Mouse (Mus musculus) kidney, adult 2 months (tissue): ENCODE measurements around the gene Fam83e. TPM values are rescaled to one million over a fixed set of nuclear protein-coding genes. Genes with fewer than 3 reads are reported as not detected.

ENCODE experiments used
- DNase-seq: peaks from one replicate; pipeline ENCODE4 v3.0.0; 2021
- H3K27ac ChIP-seq: fragments of 200-500 bp; 2 replicates; pipeline ENCODE4 v1.5.1; 2012; ENCODE audit warnings: low read depth, low read length, control low read depth, inconsistent platforms; ENCODE audit not compliant: insufficient read depth
- H3K27me3 ChIP-seq: fragments of 200-500 bp; replicated peaks from 2 replicates; pipeline ENCODE4 v1.6.1; 2012; ENCODE audit warnings: mild to moderate bottlenecking, moderate library complexity, low read length, inconsistent platforms; ENCODE audit not compliant: control insufficient read depth, insufficient read depth
- H3K36me3 ChIP-seq: fragments of 200-500 bp; 2 replicates; pipeline ENCODE4 v1.6.1; 2012; ENCODE audit warnings: mild to moderate bottlenecking, moderate library complexity, low read length, inconsistent platforms; ENCODE audit not compliant: control insufficient read depth, insufficient read depth
- H3K4me1 ChIP-seq: fragments of 200-500 bp; 2 replicates; pipeline ENCODE4 v1.6.1; 2011; ENCODE audit warnings: low read length; ENCODE audit not compliant: control insufficient read depth, insufficient read depth
- H3K4me3 ChIP-seq: fragments of 200-500 bp; 2 replicates; pipeline ENCODE4 v1.5.1; 2011; ENCODE audit warnings: mild to moderate bottlenecking, low read depth, low read length, control low read depth; ENCODE audit not compliant: insufficient read depth
- CTCF ChIP-seq: fragments of 200-500 bp; conservative IDR thresholded peaks from 2 replicates; pipeline ENCODE4 v1.5.1; 2011; ENCODE audit warnings: low read depth, mild to moderate bottlenecking, control low read depth, low read length, moderate library complexity, mixed read lengths; ENCODE audit not compliant: insufficient read depth, insufficient read length
- POLR2A ChIP-seq: fragments of 200-500 bp; IDR thresholded peaks from one replicate; pipeline ENCODE4 v1.6.1; 2011; ENCODE audit warnings: low read depth, low read length, control low read depth
- WGBS: fragments of 180-500 bp; shearing (Covaris S2); methylation state at CpG from one replicate; pipeline ENCODE4 v1.1.7; 2018; 5-methylcytosine and 5-hydroxymethylcytosine counted together
- polyA plus RNA-seq: library from polyadenylated mRNA; depleted of rRNA; stranded (reverse); fragments of >200 nt; gene quantifications from 2 replicates; pipeline ENCODE4 v1.2.3, GENCODE M21; 2012

Gene Fam83e
- polyA plus RNA-seq, 1 experiment: 0.19 TPM

- Histone ChIP-seq H3K4me1 (no peaks in the 10 kb centered on the region), H3K27ac (no peak within 1 kb of the TSS), H3K36me3 (no peaks in the 10 kb centered on the region), H3K27me3 (no peaks in the 10 kb centered on the region), H3K4me3 (no peak within 1 kb of the TSS)
- no peak for DNase-seq
- TF ChIP-seq CTCF (no peak), POLR2A (no peak)
- WGBS: 86% methylated on average over 11 of the region's 11 CpGs
Observed at GRCm38 (mm10) chr7:45725713-45726112, 4.7 kb downstream of the Fam83e start, which contains the start of gene Spaca4. Gene Spaca4 (minus strand): TSS chr7:45725813.

DNA sequence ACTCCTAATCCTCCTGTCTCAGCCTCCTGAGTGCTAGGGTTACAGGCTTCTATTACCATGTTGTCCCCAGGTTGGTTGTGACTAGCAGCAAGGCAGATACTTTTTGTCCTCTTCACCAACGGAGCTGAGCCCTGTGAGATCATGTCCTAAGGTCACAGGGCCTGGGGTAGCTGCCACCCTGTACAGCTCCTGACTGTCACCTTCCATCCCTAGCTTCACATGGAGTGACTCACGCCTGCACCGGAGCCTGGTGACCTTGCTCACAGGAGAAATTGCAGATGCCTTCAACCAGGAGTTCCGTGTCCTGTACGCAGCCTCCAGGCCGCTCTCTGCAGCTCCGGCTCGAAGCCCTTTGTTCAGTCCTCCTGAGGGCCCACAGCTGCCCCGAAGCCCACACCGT is 5.4 kb downstream of the Fam83e start:
- TF ChIP-seq CTCF (no peak), POLR2A (no peak)
- Histone ChIP-seq H3K4me3 (no peak overlapping the region), H3K4me1 (no peaks in the 10 kb centered on the region), H3K36me3 (no peaks in the 10 kb centered on the region), H3K27me3 (no peaks in the 10 kb centered on the region), H3K27ac (no peak overlapping the region)
- DNase-seq: no peak
- 91% methylated on average over 10 of the region's 10 CpGs for WGBS

- TF ChIP-seq CTCF: no peak
- DNase-seq: no peak
- no peaks in the 10 kb centered on the region for H3K36me3 ChIP-seq
- H3K27ac ChIP-seq: no peak overlapping the region
- no peaks in the 10 kb centered on the region for H3K27me3 ChIP-seq
- WGBS: 65% methylated on average over 3 of the region's 3 CpGs
- no peak overlapping the region for H3K4me3 ChIP-seq
- no peaks in the 10 kb centered on the region for H3K4me1 ChIP-seq
Observed at GRCm38 (mm10) chr7:45727625-45728024, 6.6 kb downstream of the Fam83e start.

GRCm38 (mm10) chr7:45730727-45731431 is 9.9 kb downstream of the Fam83e start:
- TF ChIP-seq CTCF: peak; percentile 39
- no peak for TF ChIP-seq POLR2A
- H3K36me3 ChIP-seq: no peaks in the 10 kb centered on the region
- no peaks in the 10 kb centered on the region for H3K4me1 ChIP-seq
- H3K27ac ChIP-seq: no peak overlapping the region
- DNase-seq: peak; percentile 61
- WGBS: 27% methylated on average over 16 of the region's 16 CpGs
- no peak overlapping the region for H3K4me3 ChIP-seq
- H3K27me3 ChIP-seq: no peaks in the 10 kb centered on the region

DNA sequence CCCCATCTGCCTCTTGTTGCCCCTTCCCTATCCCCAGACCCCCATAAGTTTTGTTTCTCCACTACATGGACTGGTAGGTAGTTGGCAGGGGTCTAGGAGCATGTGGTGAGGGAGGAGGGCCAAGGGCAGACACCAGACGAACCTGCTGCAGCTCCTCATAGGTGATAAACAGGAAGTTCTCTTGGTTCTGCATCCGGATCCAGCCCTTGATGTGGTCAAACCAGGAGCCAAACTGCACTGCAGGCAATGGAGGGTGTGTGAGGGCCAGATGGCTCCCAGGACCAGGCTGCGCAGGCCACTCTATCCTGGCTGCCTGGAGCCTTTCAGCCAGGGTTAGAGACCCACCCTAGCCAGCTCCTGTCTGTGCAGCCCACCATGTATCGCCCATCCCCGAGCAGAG is 12.5 kb downstream of the Fam83e start:
- H3K27ac ChIP-seq: no peak overlapping the region
- TF ChIP-seq CTCF: no peak
- no peak for TF ChIP-seq POLR2A
- H3K27me3 ChIP-seq: no peaks in the 10 kb centered on the region

DNA sequence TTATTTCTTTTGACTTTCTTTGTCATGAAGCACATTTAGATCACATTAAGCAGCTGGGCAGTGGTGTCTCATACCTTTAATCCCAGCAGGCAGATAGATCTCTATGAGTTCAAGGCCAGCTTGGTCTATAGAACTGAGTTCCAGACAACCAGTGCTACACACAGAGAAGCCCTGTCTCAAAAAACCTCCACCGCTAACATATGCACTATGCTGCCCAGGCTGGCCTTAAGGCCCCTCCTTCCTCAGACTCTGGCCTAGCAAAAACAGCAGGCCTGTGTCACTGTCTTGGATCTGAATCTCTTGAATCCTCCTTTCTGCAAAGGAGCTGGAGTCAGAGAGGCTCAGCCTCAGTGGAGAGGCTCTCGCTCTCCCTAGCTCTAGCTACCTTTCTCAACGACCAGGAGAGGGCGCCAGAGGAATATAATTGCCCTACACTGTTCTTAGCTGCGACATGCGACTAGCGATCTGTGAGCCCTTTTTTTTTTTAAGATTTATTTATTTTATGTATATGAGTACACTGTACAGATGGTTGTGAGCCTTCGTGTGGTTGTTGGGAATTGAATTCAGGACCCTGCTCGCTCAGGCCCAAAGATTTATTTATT is 18.3 kb downstream of the Fam83e start:
- H3K4me3 ChIP-seq: no peak overlapping the region
- no peaks in the 10 kb centered on the region for H3K27me3 ChIP-seq
- no peak for TF ChIP-seq POLR2A
- TF ChIP-seq CTCF: peak; percentile 87
- peak; percentile 90 for DNase-seq
- 7% methylated on average over 9 of the region's 9 CpGs for WGBS
- no peaks in the 10 kb centered on the region for H3K36me3 ChIP-seq
- H3K27ac ChIP-seq: no peak overlapping the region
- H3K4me1 ChIP-seq: no peaks in the 10 kb centered on the region

More for the DNA sequence above, 12.5 kb downstream of the Fam83e start:
- H3K36me3 ChIP-seq: no peaks in the 10 kb centered on the region
- H3K4me1 ChIP-seq: no peaks in the 10 kb centered on the region
- H3K4me3 ChIP-seq: no peak overlapping the region
- WGBS: 83% methylated on average over 5 of the region's 5 CpGs
- no peak for DNase-seq

DNA sequence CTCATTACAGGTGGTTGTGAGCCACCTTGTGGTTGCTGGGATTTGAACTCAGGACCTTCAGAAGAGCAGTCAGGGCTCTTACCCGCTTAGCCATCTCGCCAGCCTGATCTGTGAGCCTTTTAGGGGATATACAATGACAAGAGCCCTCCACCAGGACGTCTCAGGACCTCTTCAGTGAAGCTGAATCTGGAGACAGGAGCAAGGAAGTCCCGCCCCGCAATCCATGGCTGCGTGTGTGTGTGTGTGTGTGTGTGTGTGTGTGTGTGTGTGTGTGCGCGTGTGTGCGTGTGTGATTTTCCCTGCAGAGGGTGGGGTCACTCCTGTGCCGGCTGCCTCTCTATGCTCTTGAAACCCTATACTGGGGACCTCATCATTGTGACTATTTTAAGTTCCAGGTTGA is 18.8 kb downstream of the Fam83e start:
- no peak overlapping the region for H3K27ac ChIP-seq
- WGBS: 51% methylated on average over 10 of the region's 10 CpGs
- H3K4me1 ChIP-seq: no peaks in the 10 kb centered on the region
- no peaks in the 10 kb centered on the region for H3K27me3 ChIP-seq
- DNase-seq: no peak
- no peak overlapping the region for H3K4me3 ChIP-seq
- H3K36me3 ChIP-seq: no peaks in the 10 kb centered on the region
- no peak for TF ChIP-seq CTCF
- TF ChIP-seq POLR2A: no peak

GRCm38 (mm10) chr7:45741308-45741707 is 20.3 kb downstream of the Fam83e start:
- H3K36me3 ChIP-seq: no peaks in the 10 kb centered on the region
- no peak for DNase-seq
- no peaks in the 10 kb centered on the region for H3K27me3 ChIP-seq
- WGBS: 92% methylated on average over 12 of the region's 12 CpGs
- H3K4me1 ChIP-seq: no peaks in the 10 kb centered on the region
- no peak overlapping the region for H3K4me3 ChIP-seq
- TF ChIP-seq CTCF: no peak
- no peak for TF ChIP-seq POLR2A
- H3K27ac ChIP-seq: peak overlapping the region; percentile 12; the same call in 1 of the 2 replicates
